Mouse (Mus musculus): ENCODE measurements around the gene Camsap2. TPM values are rescaled to one million over a fixed set of nuclear protein-coding genes. Genes with fewer than 3 reads are reported as not detected.

Gene Camsap2
- total RNA-seq, 2 experiments from 2014 or later = 23.7 to 24.5 TPM

GRCm38 (mm10) chr1:136228328-136229039 lies 117.4 kb downstream of the Camsap2 start:
- peak in 1 of 2 experiments; percentile 5 for DNase-seq
- intact Hi-C loops (cut with DNase I) = no loop called here

GRCm38 (mm10) chr1:136227870-136228269 lies 118.0 kb downstream of the Camsap2 start:
- DNase-seq = peak in 1 of 2 experiments; percentile 8
- intact Hi-C loops (cut with DNase I) = no loop called here

GRCm38 (mm10) chr1:136226626-136227025 lies 119.3 kb downstream of the Camsap2 start:
- intact Hi-C loops (cut with DNase I) = no loop called here
- no peak for DNase-seq

- DNase-seq = no peak
- intact Hi-C loops (cut with DNase I) = no loop called here
Measured at GRCm38 (mm10) chr1:136225846-136226245, 120.1 kb downstream of the Camsap2 start.

- intact Hi-C loops (cut with DNase I) = no loop called here
- no peak for DNase-seq
Measured at GRCm38 (mm10) chr1:136223758-136224342, 122.1 kb downstream of the Camsap2 start.

GRCm38 (mm10) chr1:136222386-136222785 lies 123.5 kb downstream of the Camsap2 start:
- no peak for DNase-seq
- intact Hi-C loops (cut with DNase I) = no loop called here

GRCm38 (mm10) chr1:136220037-136220871 lies 125.7 kb downstream of the Camsap2 start:
- DNase-seq = no peak
- intact Hi-C loops (cut with DNase I) = no loop called here

Other genes with a start within 250 kb of the Camsap2 start
- gene Kif21b, start 214.7 kb downstream of the Camsap2 start, total RNA-seq (2021) = under 1 TPM; 0.92 to 0.95 TPM
- not detected for gene Mroh3, start 133.3 kb downstream of the Camsap2 start, total RNA-seq (2021)
- gene Inava, start 111.8 kb downstream of the Camsap2 start, total RNA-seq (2021) = not detected
- gene Gpr25, start 85.2 kb downstream of the Camsap2 start, total RNA-seq (2021) = not detected
- gene Ddx59, start 69.2 kb upstream of the Camsap2 start, total RNA-seq (2021) = 10 to 100 TPM; 11.9 to 14.2 TPM
- under 1 TPM; 0.22 to 0.25 TPM for gene Kif14, start 120.2 kb upstream of the Camsap2 start, total RNA-seq (2021)